Mouse (Mus musculus): Measurements from ENCODE around the gene Ccnd3. TPM values are rescaled to one million over a fixed set of nuclear protein-coding genes. Genes with fewer than 3 reads are reported as not detected.
A peak's percentile ranks its signal among the peaks of the same experiment; 100 is the strongest.

The Ccnd3 gene
- polyA plus RNA-seq, 1 experiment from 2014 or later = 214 TPM

DNA sequence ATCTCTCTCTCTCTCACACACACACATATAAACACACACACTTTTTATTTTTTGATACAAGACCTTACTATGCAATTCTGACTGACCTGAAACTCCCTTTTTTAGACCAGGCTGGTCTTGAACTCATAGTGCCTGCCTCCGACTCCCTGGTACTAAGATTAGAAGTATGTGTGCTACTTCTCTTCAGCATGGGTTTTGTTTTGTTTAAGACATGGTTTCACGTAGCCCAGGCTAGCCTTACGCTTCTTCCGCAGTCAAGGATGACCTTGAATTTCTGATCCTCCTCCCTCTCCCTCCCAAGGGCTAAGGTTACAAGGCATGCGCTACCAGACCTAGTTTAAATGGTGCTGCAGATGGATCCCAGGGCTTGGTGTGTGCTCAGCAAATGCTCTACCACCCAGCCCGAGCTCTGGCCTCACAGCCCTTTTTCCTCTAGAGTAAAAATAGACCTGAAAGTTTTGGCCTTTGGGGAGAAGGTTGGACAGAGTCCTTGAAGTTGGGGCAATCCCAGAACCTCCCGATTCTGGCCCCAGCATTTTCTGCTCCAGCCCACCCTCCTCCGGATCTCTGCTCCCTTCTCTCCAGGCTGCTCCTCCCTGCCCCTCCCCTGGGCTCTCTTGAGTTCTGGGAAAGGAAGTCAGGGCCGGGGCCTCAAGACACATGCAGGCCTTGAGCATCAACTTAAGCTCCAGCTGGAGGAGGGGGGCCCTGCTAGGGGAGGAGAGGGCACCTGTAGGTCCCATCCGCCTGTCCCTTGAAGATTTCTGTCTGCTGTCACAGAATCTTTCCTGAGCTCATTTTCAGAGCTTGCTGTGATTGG lies 8.3 kb downstream of the Ccnd3 start:
- TF ChIP-seq CTCF (IDR thresholded peaks at IDR 0.05) (no peak), EP300 (IDR thresholded peaks at IDR 0.05) (no peak)
- Histone ChIP-seq H3K9ac (replicated peaks; ENCODE audit: low read depth) (no peak overlapping the region), H3K27me3 (replicated peaks; ENCODE audit: insufficient read depth, low read length) (no peaks in the 10 kb centered on the region), H3K9me3 (ENCODE audit: low read length) (no peaks in the 10 kb centered on the region), H3K4me2 (replicated peaks; ENCODE audit: low read depth, low read length) (no peak overlapping the region), H3K36me3 (ENCODE audit: insufficient read depth, low read length) (peaks cover 5% of the 10 kb centered on the region; the same call in 1 of the 2 replicates), H3K4me1 (ENCODE audit: insufficient read depth, low read depth, low read length) (peaks cover 29% of the 10 kb centered on the region; the same call in 1 of the 2 replicates), H3K4me3 (ENCODE audit: low read depth, low read length) (no peak overlapping the region), H3K27ac (ENCODE audit: low read length) (peak overlapping the region; percentile 93)
- 52% methylated on average over 10 of the region's 10 CpGs for WGBS
- ATAC-seq (no peak), DNase-seq (ENCODE audit: low spot score) (peak; percentile 83)

DNA sequence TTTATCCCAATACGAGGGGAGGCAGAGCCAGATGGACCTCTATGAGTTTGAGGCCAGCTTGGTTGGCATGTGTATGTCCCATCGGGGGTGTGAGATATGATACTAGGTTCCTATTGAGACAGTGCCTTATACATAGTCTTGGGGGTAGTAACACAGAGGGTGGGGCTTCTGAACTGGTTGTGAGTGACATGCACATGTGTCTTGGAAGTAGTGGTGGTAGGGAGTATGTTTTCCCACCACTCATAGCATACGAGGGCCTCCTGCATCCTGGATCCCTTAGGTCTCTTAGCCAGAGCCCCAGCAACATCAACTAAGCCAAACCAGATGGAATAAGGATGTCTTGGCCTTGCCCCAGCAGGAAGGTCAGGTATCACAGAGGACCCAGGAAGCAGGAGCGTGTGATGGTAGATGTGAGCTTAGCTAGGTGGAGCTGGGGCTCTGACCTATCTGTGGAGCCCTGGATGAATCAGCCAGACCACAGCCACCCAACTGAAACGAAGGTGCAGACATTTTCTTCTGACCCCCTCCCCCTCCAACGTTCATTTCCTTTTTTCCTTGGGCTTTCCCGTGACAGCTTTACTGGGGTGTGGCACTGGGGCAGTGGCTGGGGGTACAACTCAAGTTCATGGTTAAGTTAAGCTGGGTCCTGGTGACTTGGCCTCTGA lies 10.5 kb downstream of the Ccnd3 start:
- Histone ChIP-seq H3K4me1 (ENCODE audit: insufficient read depth, low read depth, low read length) (peaks cover 32% of the 10 kb centered on the region; the same call in 1 of the 2 replicates), H3K27ac (ENCODE audit: low read length) (no peak overlapping the region), H3K4me2 (replicated peaks; ENCODE audit: low read depth, low read length) (no peak overlapping the region), H3K9me3 (ENCODE audit: low read length) (no peaks in the 10 kb centered on the region), H3K27me3 (replicated peaks; ENCODE audit: insufficient read depth, low read length) (no peaks in the 10 kb centered on the region), H3K36me3 (ENCODE audit: insufficient read depth, low read length) (peaks cover 5% of the 10 kb centered on the region; the same call in 1 of the 2 replicates), H3K4me3 (ENCODE audit: low read depth, low read length) (no peak overlapping the region), H3K9ac (replicated peaks; ENCODE audit: low read depth) (no peak overlapping the region)
- WGBS = 82% methylated on average over 7 of the region's 7 CpGs
- no peak for TF ChIP-seq CTCF (IDR thresholded peaks at IDR 0.05)
- no peak for TF ChIP-seq EP300 (IDR thresholded peaks at IDR 0.05)
- DNase-seq (ENCODE audit: low spot score) = no peak
- no peak for ATAC-seq

DNA sequence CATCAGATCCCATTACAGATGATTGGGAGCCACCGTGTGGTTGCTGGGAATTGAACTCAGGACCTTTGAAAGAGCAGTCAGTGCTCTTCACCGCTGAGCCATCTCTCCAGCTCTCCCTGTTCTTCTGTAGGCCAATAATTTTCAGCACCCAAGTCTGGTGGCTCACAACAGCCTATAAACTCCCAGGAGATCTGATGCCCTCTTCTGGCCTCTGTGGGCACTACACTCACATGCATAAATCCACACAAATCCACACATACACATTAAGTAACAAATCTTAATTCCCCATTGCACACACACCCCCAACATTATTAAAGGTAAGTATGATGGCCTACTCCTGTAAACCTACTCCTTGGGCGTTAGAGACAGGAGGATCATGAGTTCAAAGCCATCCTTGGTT lies 11.4 kb downstream of the Ccnd3 start:
- no peak for ATAC-seq
- H3K4me1 ChIP-seq (ENCODE audit: insufficient read depth, low read depth, low read length) = peaks cover 28% of the 10 kb centered on the region; the same call in 1 of the 2 replicates
- 95% methylated on average over 3 of the region's 3 CpGs for WGBS

DNA sequence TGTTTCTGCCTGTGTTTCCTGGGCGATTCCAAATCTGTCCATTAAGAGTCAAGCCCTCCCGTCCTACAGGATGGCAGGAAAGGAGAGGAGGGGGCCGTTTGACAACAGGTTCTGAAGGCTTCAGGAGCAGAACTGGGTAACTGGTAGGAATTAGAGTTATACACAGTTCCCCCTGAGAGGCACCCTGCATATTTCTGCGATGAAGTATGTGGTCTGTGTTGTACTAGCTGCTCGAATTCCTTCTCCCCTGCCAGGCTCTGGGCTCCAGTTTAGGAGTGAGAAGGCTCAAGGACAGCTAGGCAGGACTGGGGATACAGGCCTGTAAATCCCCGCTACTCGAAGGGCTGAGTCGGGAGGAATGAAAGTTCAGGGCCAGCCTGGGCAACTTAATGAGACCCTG lies 13.4 kb downstream of the Ccnd3 start:
- ATAC-seq = peak; percentile 67

More for the DNA sequence above, 11.4 kb downstream of the Ccnd3 start:
- DNase-seq (ENCODE audit: low spot score) = no peak
- Histone ChIP-seq H3K9me3 (ENCODE audit: low read length) (no peaks in the 10 kb centered on the region), H3K4me3 (ENCODE audit: low read depth, low read length) (no peak overlapping the region), H3K27me3 (replicated peaks; ENCODE audit: insufficient read depth, low read length) (no peaks in the 10 kb centered on the region), H3K4me2 (replicated peaks; ENCODE audit: low read depth, low read length) (no peak overlapping the region), H3K36me3 (ENCODE audit: insufficient read depth, low read length) (peaks cover 5% of the 10 kb centered on the region; the same call in 1 of the 2 replicates), H3K9ac (replicated peaks; ENCODE audit: low read depth) (no peak overlapping the region), H3K27ac (ENCODE audit: low read length) (no peak overlapping the region)
- no peak for TF ChIP-seq EP300 (IDR thresholded peaks at IDR 0.05)
- peak; percentile 49 for TF ChIP-seq CTCF (IDR thresholded peaks at IDR 0.05)

DNA sequence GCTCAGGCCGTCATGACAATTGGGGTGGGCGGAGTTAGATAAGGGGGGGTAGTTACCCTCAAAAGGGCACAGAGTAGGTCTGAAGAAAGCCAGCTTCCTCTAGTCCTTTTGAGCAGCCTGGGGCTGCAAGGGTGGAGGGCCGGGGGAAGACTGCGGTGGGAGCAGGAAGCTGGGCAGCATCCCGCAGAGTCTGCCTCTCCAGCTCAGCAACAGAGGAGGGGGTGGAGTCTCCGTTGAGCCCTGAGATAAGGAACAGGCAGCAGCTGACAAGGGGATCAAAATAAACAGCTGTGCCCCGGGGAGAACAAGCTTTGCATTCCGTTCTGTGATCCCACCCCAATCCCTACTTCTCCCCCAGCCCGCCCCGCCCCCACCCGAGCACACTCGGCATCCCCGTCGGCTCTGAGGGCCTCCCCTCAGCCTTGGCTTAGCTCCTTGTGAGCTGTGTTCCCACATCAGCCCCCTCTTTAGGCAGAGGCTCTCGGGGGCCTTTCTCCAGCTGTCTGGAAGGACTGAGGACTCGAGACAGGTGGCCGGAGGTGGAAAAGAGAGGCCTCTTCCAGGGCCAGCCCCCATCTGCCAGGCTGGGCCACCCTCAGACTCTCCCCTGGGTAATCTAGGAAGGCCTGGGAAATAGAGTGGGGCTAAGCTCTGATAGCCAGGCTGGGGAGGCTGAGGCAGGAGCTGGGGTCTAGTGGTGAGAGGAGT lies 16.9 kb downstream of the Ccnd3 start:
- Histone ChIP-seq H3K4me3 (ENCODE audit: low read depth, low read length) (no peak overlapping the region), H3K4me1 (ENCODE audit: insufficient read depth, low read depth, low read length) (peaks cover 40% of the 10 kb centered on the region), H3K27me3 (replicated peaks; ENCODE audit: insufficient read depth, low read length) (no peaks in the 10 kb centered on the region), H3K4me2 (replicated peaks; ENCODE audit: low read depth, low read length) (peak overlapping the region; percentile 49), H3K27ac (ENCODE audit: low read length) (peak overlapping the region; percentile 91), H3K9ac (replicated peaks; ENCODE audit: low read depth) (peak overlapping the region; percentile 41), H3K36me3 (ENCODE audit: insufficient read depth, low read length) (no peaks in the 10 kb centered on the region), H3K9me3 (ENCODE audit: low read length) (no peaks in the 10 kb centered on the region)
- peak; percentile 17; the same call in 1 of the 2 replicates for TF ChIP-seq EP300 (IDR thresholded peaks at IDR 0.05)
- no peak for TF ChIP-seq CTCF (IDR thresholded peaks at IDR 0.05)
- DNase-seq (ENCODE audit: low spot score) (peak; percentile 96), ATAC-seq (peak; percentile 84)
- WGBS = 3% methylated on average over 17 of the region's 17 CpGs

More for the DNA sequence above, 13.4 kb downstream of the Ccnd3 start:
- H3K9me3 ChIP-seq (ENCODE audit: low read length) = no peaks in the 10 kb centered on the region
- no peak overlapping the region for H3K9ac ChIP-seq (replicated peaks; ENCODE audit: low read depth)
- H3K27me3 ChIP-seq (replicated peaks; ENCODE audit: insufficient read depth, low read length) = no peaks in the 10 kb centered on the region
- 20% methylated on average over 8 of the region's 8 CpGs for WGBS
- TF ChIP-seq EP300 (IDR thresholded peaks at IDR 0.05) (peak; percentile 33; the same call in 1 of the 2 replicates), CTCF (IDR thresholded peaks at IDR 0.05) (no peak)
- peak overlapping the region; percentile 89 for H3K27ac ChIP-seq (ENCODE audit: low read length)
- H3K4me1 ChIP-seq (ENCODE audit: insufficient read depth, low read depth, low read length) = peaks cover 35% of the 10 kb centered on the region
- no peak overlapping the region for H3K4me3 ChIP-seq (ENCODE audit: low read depth, low read length)
- DNase-seq (ENCODE audit: low spot score) = peak; percentile 88
- H3K36me3 ChIP-seq (ENCODE audit: insufficient read depth, low read length) = peaks cover 5% of the 10 kb centered on the region; the same call in 1 of the 2 replicates
- peak overlapping the region; percentile 12; the same call in 1 of the 2 replicates for H3K4me2 ChIP-seq (replicated peaks; ENCODE audit: low read depth, low read length)
